Mouse (Mus musculus) intestine, embryonic 14.5 days (tissue): Measurements from ENCODE around the gene Gm17606. TPM values are rescaled to one million over a fixed set of nuclear protein-coding genes. Genes with fewer than 3 reads are reported as not detected.

Experiments
- ATAC-seq: fragments of 200-750 bp; cut with Nextera tagmentation; replicated peaks from 2 replicates; pipeline ENCODE4 v1.8.0; 2017; ENCODE audit warnings: low read depth, moderate number of reproducible peaks, moderate TSS enrichment, moderate library complexity; ENCODE audit not compliant: low FRiP score, low TSS enrichment
- DNase-seq: peaks from one replicate; pipeline ENCODE4 v3.0.0-alpha.2; 2018; ENCODE audit warnings: low spot score
- H3K27ac ChIP-seq: fragments of 300-500 bp; sonication (generic); 2 replicates; pipeline ENCODE4 v1.5.1; 2014; ENCODE audit warnings: low read depth, mild to moderate bottlenecking, control low read depth
- H3K27me3 ChIP-seq: fragments of 300-500 bp; sonication (generic); replicated peaks from 2 replicates; pipeline ENCODE4 v1.6.1; 2014; ENCODE audit warnings: low read length, control low read depth; ENCODE audit not compliant: control insufficient read depth, insufficient read depth
- H3K36me3 ChIP-seq: fragments of 300-500 bp; sonication (generic); 2 replicates; pipeline ENCODE4 v1.6.1; 2014; ENCODE audit warnings: low read length, control low read depth; ENCODE audit not compliant: control insufficient read depth, insufficient read depth
- H3K4me1 ChIP-seq: fragments of 300-500 bp; sonication (generic); replicated peaks from 2 replicates; pipeline ENCODE4 v1.6.1; 2014; ENCODE audit warnings: low read length, control low read depth, mixed read lengths; ENCODE audit not compliant: control insufficient read depth, insufficient read depth
- H3K4me2 ChIP-seq: fragments of 300-500 bp; sonication (generic); 2 replicates; pipeline ENCODE4 v1.6.1; 2014; ENCODE audit warnings: low read length
- H3K4me3 ChIP-seq: fragments of 300-500 bp; sonication (generic); 2 replicates; pipeline ENCODE4 v1.5.1; 2014; ENCODE audit warnings: low read depth, low read length, control low read depth, mixed read lengths
- H3K9ac ChIP-seq: fragments of 300-500 bp; sonication (generic); 2 replicates; pipeline ENCODE4 v1.6.1; 2014; ENCODE audit warnings: mild to moderate bottlenecking, low read length
- H3K9me3 ChIP-seq: fragments of 300-500 bp; sonication (generic); 2 replicates; pipeline ENCODE4 v1.6.1; 2016; ENCODE audit warnings: low read length, control low read depth; ENCODE audit not compliant: control insufficient read depth
- WGBS: fragments of 180-500 bp; shearing (Covaris S2); extraction: QIAGEN DNeasy Blood & Tissue Kit; methylation state at CpG from one replicate; pipeline ENCODE4 v1.1.7; 2014; 5-methylcytosine and 5-hydroxymethylcytosine counted together
- polyA plus RNA-seq: library from polyadenylated mRNA; unstranded; fragments of >200 nt; fragmentation: Nextera tagmentation; extraction: Ambion mirVana; gene quantifications from 2 replicates; pipeline ENCODE4 v1.2.1, GENCODE M21; 2014

The Gm17606 gene
- polyA plus RNA-seq, 1 experiment from 2014 or later = not detected

GRCm38 (mm10) chr14:54642224-54642944 lies 1.6 kb downstream of the Gm17606 start:
- WGBS = 83% methylated on average over 25 of the region's 25 CpGs
- H3K9ac ChIP-seq = no peak overlapping the region
- H3K9me3 ChIP-seq = no peaks in the 10 kb centered on the region
- H3K4me2 ChIP-seq = no peak overlapping the region
- no peak for DNase-seq
- H3K4me3 ChIP-seq = no peak overlapping the region
- H3K27ac ChIP-seq = no peak overlapping the region
- ATAC-seq = no peak
- H3K36me3 ChIP-seq = peaks cover 53% of the 10 kb centered on the region
- H3K27me3 ChIP-seq = no peaks in the 10 kb centered on the region
- peaks cover 10% of the 10 kb centered on the region for H3K4me1 ChIP-seq

DNA sequence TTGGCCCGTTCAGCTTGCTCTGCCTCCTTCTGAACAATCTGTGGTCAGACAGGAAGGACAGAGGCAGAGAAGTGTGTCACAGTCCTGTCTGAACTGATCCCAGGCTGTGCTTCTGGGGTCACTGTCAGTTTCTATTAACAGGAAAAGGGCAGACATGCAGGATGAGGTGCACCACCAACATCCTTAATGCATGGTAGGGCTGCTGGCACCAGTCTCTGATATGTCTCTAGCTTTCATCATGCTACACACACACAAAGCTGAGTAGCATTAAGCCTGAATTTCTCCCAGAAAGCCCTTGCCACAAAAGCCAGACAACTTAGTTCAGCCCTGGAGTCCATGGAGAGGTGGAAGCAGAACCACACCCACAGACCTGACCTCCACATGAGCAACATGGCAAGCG lies 2.3 kb downstream of the Gm17606 start:
- Histone ChIP-seq H3K9me3 (no peaks in the 10 kb centered on the region), H3K9ac (no peak overlapping the region), H3K4me1 (peaks cover 10% of the 10 kb centered on the region), H3K27ac (no peak overlapping the region), H3K4me2 (no peak overlapping the region), H3K36me3 (peaks cover 58% of the 10 kb centered on the region), H3K27me3 (no peaks in the 10 kb centered on the region), H3K4me3 (no peak overlapping the region)
- ATAC-seq (no peak), DNase-seq (no peak)
- WGBS = 83% methylated on average over 2 of the region's 2 CpGs

GRCm38 (mm10) chr14:54644294-54644693 lies 3.5 kb downstream of the Gm17606 start:
- WGBS = 86% methylated on average over 9 of the region's 9 CpGs
- Histone ChIP-seq H3K4me3 (no peak overlapping the region), H3K4me2 (no peak overlapping the region), H3K27ac (no peak overlapping the region), H3K9me3 (no peaks in the 10 kb centered on the region), H3K27me3 (no peaks in the 10 kb centered on the region), H3K4me1 (peaks cover 15% of the 10 kb centered on the region), H3K9ac (no peak overlapping the region), H3K36me3 (peaks cover 71% of the 10 kb centered on the region)
- DNase-seq = no peak
- ATAC-seq = no peak

DNA sequence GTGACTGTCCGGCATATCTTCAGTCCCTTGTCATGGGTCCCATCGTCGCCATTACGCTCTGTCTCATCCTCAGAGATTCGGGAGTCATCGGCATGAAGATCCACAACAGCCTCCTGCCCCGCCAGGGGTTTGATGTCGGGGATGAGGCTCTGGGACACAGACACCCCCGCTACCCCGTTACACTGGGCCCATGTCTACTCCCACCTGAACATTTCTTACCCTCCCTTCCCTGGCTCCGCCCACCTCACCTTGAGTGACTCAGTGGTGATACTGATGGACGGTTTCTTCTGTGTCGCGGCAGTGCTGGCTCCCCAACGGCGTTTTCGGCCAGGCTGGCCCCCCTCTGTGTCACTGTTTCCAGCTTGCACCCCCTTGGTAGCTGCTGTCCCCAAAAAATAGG lies 5.7 kb downstream of the Gm17606 start:
- Histone ChIP-seq H3K4me3 (no peak overlapping the region), H3K4me1 (0 out of 2 replicates have a peak, but pooled peaks cover 5% of the 10 kb centered on the region), H3K27me3 (no peaks in the 10 kb centered on the region), H3K36me3 (peaks cover 92% of the 10 kb centered on the region), H3K27ac (no peak overlapping the region), H3K9me3 (no peaks in the 10 kb centered on the region), H3K4me2 (no peak overlapping the region), H3K9ac (no peak overlapping the region)
- no peak for ATAC-seq
- 92% methylated on average over 17 of the region's 17 CpGs for WGBS
- no peak for DNase-seq

GRCm38 (mm10) chr14:54646898-54647636 lies 6.3 kb downstream of the Gm17606 start:
- peaks cover 93% of the 10 kb centered on the region for H3K36me3 ChIP-seq
- H3K9me3 ChIP-seq = no peaks in the 10 kb centered on the region
- H3K4me1 ChIP-seq = peaks cover 5% of the 10 kb centered on the region; the same call in 1 of the 2 replicates
- no peak overlapping the region for H3K27ac ChIP-seq
- H3K27me3 ChIP-seq = no peaks in the 10 kb centered on the region
- H3K4me3 ChIP-seq = no peak overlapping the region
- no peak overlapping the region for H3K4me2 ChIP-seq
- DNase-seq (no peak), ATAC-seq (no peak)
- WGBS = 90% methylated on average over 8 of the region's 8 CpGs
- H3K9ac ChIP-seq = no peak overlapping the region

DNA sequence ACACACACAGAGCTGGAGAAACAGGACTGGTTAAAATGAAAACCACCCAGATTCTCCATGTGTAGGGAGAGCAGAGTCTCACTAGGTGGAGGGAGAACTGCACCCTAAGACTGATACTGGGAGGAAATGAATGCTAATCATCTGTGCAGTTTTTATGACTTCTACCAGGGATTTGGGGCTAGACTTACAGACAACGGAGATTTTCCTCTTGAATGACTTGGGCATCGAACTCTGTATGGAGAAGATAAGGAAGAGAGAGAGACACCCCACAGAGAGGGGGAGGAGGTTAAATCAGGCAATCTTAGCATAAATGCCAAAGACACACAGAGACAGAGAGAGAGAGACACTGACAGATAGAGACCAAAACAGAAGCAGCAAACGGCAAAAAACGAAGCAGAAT lies 7.1 kb downstream of the Gm17606 start:
- Histone ChIP-seq H3K4me3 (no peak overlapping the region), H3K9me3 (no peaks in the 10 kb centered on the region), H3K36me3 (peaks cover 85% of the 10 kb centered on the region), H3K9ac (no peak overlapping the region), H3K27me3 (no peaks in the 10 kb centered on the region), H3K4me2 (no peak overlapping the region), H3K4me1 (peaks cover 8% of the 10 kb centered on the region; the same call in 1 of the 2 replicates), H3K27ac (no peak overlapping the region)
- DNase-seq (no peak), ATAC-seq (no peak)
- 77% methylated on average over 4 of the region's 4 CpGs for WGBS

DNA sequence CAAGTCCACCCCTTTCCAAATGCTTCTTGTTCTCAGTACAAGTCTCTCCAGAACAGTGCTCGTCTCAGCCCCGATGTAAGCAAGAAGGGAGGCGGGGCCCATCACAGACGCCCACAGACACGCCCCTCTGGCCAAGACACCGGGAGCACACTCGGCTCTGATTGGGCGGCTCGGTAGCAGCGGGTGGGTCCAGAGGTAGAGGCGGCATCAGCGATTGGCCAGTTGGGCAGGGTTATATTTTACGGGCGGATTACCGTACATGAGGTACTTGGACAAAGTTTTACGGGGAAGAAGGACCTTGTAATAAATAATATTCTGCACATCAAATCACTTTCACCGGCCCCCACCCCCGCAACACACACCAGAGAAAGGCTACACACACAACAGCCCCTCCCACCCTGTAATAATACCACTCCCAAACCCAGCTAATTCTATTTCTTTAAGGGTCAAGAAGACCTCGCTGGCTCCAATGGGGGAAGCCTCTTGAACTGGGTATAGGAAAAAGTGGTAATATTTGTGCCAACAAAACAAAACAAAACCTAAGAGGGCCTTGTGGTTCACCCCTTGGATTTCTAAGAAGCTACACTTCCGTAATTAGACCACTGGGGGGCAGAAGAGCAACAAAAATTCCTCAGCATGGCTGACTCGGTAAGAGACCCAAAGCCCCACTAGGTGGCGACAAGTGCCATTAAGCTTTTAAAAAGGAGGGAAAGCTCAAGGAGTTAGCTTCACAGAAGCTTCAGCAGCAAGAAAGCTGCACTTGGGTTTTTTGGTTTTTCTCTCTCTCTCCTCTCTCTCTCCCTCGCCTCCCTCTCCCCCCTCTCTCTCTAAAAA lies 10.1 kb downstream of the Gm17606 start:
- Histone ChIP-seq H3K27ac (no peak overlapping the region), H3K4me1 (peaks cover 17% of the 10 kb centered on the region), H3K36me3 (peaks cover 72% of the 10 kb centered on the region), H3K4me2 (no peak overlapping the region), H3K27me3 (no peaks in the 10 kb centered on the region), H3K9ac (no peak overlapping the region), H3K9me3 (no peaks in the 10 kb centered on the region), H3K4me3 (no peak overlapping the region)
- ATAC-seq (peak; percentile 41), DNase-seq (peak; percentile 91)
- WGBS = 62% methylated on average over 23 of the region's 23 CpGs

- ATAC-seq = no peak
- H3K27ac ChIP-seq = no peak overlapping the region
- H3K4me3 ChIP-seq = no peak overlapping the region
Measured at GRCm38 (mm10) chr14:54651556-54651955, 10.8 kb downstream of the Gm17606 start.

More at GRCm38 (mm10) chr14:54651556-54651955, 10.8 kb downstream of the Gm17606 start:
- Histone ChIP-seq H3K9ac (no peak overlapping the region), H3K4me2 (no peak overlapping the region), H3K36me3 (peaks cover 72% of the 10 kb centered on the region), H3K27me3 (no peaks in the 10 kb centered on the region), H3K4me1 (peaks cover 17% of the 10 kb centered on the region), H3K9me3 (no peaks in the 10 kb centered on the region)
- WGBS = 83% methylated on average over 4 of the region's 4 CpGs
- DNase-seq = no peak
